Mouse (Mus musculus): ENCODE measurements around the gene Gm853.
A peak's percentile ranks its signal among the peaks of the same experiment; 100 is the strongest.

Gene Gm853

GRCm38 (mm10) chr4:130215392-130215791 is 6.8 kb downstream of the Gm853 start:
- DNase-seq (ENCODE audit: extremely low read depth, low read depth, low spot score): no peak

- no peak for DNase-seq (ENCODE audit: extremely low read depth, low read depth, low spot score)
These were observed 8.3 kb downstream of the Gm853 start for GRCm38 (mm10) chr4:130213857-130214256.

- DNase-seq (ENCODE audit: extremely low read depth, low read depth, low spot score): no peak
These were observed 9.0 kb downstream of the Gm853 start for GRCm38 (mm10) chr4:130213197-130213596.

- DNase-seq (ENCODE audit: extremely low read depth, low read depth, low spot score): no peak
These were observed 9.8 kb downstream of the Gm853 start for GRCm38 (mm10) chr4:130212421-130212820.

GRCm38 (mm10) chr4:130211870-130212269 is 10.3 kb downstream of the Gm853 start:
- DNase-seq (ENCODE audit: extremely low read depth, low read depth, low spot score): no peak

GRCm38 (mm10) chr4:130198694-130199670 is 23.2 kb downstream of the Gm853 start:
- peak; percentile 18 for DNase-seq (ENCODE audit: extremely low read depth, low read depth, low spot score)

- no peak for DNase-seq (ENCODE audit: extremely low read depth, low read depth, low spot score)
These were observed 25.7 kb downstream of the Gm853 start for GRCm38 (mm10) chr4:130196542-130196941.

- no peak for DNase-seq (ENCODE audit: extremely low read depth, low read depth, low spot score)
These were observed 26.3 kb downstream of the Gm853 start for GRCm38 (mm10) chr4:130195924-130196323.

GRCm38 (mm10) chr4:130192266-130192665 is 29.9 kb downstream of the Gm853 start:
- DNase-seq (ENCODE audit: extremely low read depth, low read depth, low spot score): no peak

- no peak for DNase-seq (ENCODE audit: extremely low read depth, low read depth, low spot score)
These were observed 32.6 kb downstream of the Gm853 start for GRCm38 (mm10) chr4:130189606-130190005.

GRCm38 (mm10) chr4:130188806-130189297 is 33.3 kb downstream of the Gm853 start:
- DNase-seq (ENCODE audit: extremely low read depth, low read depth, low spot score): no peak

- DNase-seq (ENCODE audit: extremely low read depth, low read depth, low spot score): no peak
These were observed 35.3 kb downstream of the Gm853 start for GRCm38 (mm10) chr4:130186891-130187290.

GRCm38 (mm10) chr4:130186450-130186849 is 35.8 kb downstream of the Gm853 start:
- no peak for DNase-seq (ENCODE audit: extremely low read depth, low read depth, low spot score)

GRCm38 (mm10) chr4:130183879-130184278 is 38.3 kb downstream of the Gm853 start:
- no peak for DNase-seq (ENCODE audit: extremely low read depth, low read depth, low spot score)

- no peak for DNase-seq (ENCODE audit: extremely low read depth, low read depth, low spot score)
These were observed 39.2 kb downstream of the Gm853 start for GRCm38 (mm10) chr4:130183023-130183422.

- no peak for DNase-seq (ENCODE audit: extremely low read depth, low read depth, low spot score)
These were observed 40.3 kb downstream of the Gm853 start for GRCm38 (mm10) chr4:130181886-130182285.

- no peak for DNase-seq (ENCODE audit: extremely low read depth, low read depth, low spot score)
These were observed 41.1 kb downstream of the Gm853 start for GRCm38 (mm10) chr4:130180909-130181602.

GRCm38 (mm10) chr4:130179876-130180275 is 42.3 kb downstream of the Gm853 start:
- no peak for DNase-seq (ENCODE audit: extremely low read depth, low read depth, low spot score)

GRCm38 (mm10) chr4:130177536-130177935 is 44.7 kb downstream of the Gm853 start:
- peak; percentile 47 for DNase-seq (ENCODE audit: extremely low read depth, low read depth, low spot score)

- DNase-seq (ENCODE audit: extremely low read depth, low read depth, low spot score): no peak
These were observed 45.1 kb downstream of the Gm853 start for GRCm38 (mm10) chr4:130177087-130177486.

- no peak for DNase-seq (ENCODE audit: extremely low read depth, low read depth, low spot score)
These were observed 46.0 kb downstream of the Gm853 start for GRCm38 (mm10) chr4:130176156-130176720.
